Mouse (Mus musculus): ENCODE measurements around the gene Ly9. TPM values are rescaled to one million over a fixed set of nuclear protein-coding genes. Genes with fewer than 3 reads are reported as not detected.

Ly9 gene
- total RNA-seq (2021), result not detected

DNA sequence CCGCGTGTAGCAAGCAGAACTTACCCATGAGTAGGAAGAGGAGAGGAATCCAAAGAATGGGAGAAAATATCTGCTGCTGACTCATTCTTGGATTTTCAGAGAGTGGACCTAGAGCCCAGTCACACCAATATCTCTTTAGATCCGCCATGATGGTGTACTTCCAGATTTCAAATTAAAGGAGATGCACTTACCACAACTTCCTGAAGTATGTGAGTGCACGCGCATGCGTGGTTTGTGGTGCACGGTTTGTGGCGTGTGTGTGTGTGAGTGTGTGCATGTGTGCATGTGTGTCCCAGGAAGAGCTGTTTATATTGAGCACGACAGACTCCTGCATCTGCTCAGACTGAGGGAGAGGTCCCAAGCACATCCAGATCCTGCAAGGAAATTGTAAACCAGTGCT is at the start of gene Ly9:
TSS of gene Ly9 (minus strand) at position 235 of the 400 bp plus-strand sequence.
- intact Hi-C loops (cut with DNase I), result no loop called here
- no peak for DNase-seq (ENCODE audit: low spot score in 2 of 2)

DNA sequence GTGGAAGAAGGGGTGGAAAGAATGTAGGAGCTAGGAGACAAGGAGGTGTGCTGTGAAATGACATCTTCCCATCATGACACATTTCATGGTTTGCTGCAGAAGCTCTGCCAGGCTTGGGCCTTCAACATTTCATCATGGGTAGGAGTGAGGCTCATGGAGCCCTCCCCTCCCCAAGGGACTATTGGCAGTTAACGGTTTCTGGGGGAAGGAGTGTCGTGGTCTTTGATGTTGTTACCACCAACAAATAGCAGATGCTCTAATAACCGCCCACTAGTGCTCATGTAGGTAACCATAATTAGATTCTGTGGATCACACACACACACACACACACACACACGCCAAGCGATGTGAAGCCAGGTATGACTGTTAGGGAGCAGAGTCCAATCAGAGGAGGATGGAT is 45.5 kb upstream of the Ly9 start, which contains the start of gene Slamf7:
TSS of gene Slamf7 (minus strand) at position 302 of the 400 bp plus-strand sequence.
- intact Hi-C loops (cut with DNase I), result no loop called here
- DNase-seq (ENCODE audit: low spot score in 2 of 2), result no peak

DNA sequence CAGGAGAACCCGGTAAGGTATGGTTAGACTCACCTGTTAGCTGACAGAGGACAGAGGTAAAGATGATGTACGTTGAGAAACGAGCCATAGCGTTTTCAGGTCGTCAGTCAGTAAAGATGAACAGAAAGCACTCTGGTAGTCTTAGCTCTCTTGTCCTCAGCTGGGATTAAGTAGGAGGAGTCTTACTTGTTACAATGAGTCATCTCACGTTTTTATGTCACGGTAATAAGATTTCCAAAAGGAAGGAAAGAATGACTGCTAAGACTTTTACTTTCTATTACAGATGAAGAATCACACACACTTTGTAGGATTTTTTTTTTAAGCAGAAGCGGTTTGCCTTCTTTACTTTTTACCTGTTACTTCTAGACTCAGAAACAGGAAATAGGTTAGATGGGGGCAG is 41.6 kb upstream of the Ly9 start:
- intact Hi-C loops (cut with DNase I), result no loop called here
- no peak for DNase-seq (ENCODE audit: low spot score in 2 of 2)

DNA sequence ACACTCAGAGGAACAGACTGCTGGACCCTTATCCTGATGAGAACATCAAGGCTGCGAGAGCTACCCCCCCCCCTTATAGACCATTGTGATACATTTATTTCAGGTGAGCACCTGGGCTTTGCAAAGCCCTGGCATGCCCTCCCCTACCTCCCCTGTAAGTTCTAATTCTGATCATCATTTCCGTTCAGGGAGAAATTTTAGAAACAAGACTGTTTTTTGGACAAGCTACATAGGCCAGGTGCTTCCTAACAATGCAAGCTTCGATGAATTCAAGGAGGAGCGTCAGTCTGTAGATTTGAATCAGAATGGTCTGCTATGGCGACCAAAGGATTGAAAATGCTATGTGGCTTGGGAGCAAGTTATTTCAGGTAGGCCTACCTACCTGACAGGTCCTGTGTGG is 40.5 kb upstream of the Ly9 start:
- intact Hi-C loops (cut with DNase I), result no loop called here
- DNase-seq (ENCODE audit: low spot score in 2 of 2), result no peak

DNA sequence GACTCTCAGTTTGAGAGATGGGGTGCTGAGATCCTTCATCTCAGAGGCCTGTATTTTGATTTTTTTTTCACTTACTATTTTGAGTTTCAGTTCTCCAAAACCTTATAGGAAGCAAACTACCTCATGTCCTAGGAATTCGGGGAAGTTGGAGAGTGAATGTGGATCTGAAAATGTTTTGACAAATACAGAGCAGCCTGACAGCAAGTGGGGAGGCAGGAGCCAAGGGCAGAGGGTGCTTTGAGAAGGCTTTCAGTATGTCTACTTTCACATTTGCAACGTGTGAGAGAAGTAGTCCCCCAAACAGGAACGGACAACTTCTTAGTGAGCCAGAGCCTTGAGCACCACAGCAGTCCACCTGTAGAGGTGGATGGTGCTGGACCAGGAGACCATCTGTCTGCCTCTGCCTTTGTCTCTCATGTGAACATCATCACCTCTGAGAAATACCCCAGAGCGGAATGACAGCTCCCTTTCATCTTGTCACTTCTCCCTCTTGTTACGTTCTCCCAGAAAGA is 39.3 kb upstream of the Ly9 start:
- intact Hi-C loops (cut with DNase I), result no loop called here
- no peak for DNase-seq (ENCODE audit: low spot score in 2 of 2)

DNA sequence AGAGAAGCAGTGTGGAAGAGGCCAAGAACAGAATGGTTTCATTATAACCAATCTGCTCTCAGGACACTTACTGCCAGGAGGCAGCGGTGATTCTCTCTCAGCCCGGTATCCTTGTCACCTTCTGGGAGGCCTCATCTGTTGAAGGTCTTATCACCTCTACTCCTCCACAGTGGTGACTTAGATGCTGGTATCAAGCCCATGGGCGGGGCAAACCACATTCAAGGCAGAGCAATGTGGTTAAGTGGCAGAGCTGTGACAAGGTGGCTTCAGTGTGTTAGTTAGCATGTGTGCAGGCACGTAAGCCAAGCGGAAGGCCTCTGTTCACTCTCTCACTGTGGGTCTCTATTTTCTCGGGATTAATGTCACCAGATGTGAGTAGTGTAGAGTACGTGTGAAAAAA is 36.4 kb upstream of the Ly9 start:
- intact Hi-C loops (cut with DNase I), result no loop called here
- no peak for DNase-seq (ENCODE audit: low spot score in 2 of 2)

DNA sequence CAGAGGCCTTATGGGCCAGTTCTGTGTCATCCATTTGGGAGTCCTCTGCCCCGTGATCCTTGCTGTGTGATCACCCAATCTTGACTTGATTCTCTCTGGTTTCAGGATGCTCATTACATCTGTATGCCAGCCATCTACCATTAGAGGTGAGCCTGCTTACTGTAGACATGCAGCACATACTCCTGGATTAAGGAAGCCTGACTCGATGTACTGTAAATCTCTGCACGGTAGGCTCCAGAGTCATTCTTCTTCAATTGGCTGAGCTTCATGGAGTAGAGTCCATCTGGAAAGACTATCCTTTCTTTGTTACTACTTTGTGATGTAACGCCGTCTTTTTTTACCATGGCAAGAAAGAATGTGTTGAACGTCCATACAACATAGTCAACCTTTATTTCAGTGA is 33.6 kb upstream of the Ly9 start:
- no peak for DNase-seq (ENCODE audit: low spot score in 2 of 2)
- intact Hi-C loops (cut with DNase I), result no loop called here

DNA sequence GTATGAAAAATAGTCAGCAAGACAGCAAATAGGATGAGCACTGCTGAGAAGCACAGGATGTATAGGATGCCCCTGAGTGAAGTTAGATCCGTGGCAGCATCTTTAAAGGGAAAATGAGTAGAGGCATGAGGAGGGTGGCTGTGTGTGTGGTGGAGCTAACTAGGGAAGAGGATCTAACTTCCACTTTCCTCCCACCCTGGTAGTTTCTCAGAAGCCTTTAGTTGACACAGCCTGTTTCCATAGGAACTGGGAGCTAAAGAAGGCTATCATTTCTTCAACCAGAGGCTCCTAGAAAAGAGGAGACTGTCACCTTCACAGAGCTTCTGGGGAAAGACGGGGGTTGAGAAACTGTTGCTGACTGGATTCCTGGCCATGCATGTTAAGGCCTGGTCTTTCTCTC is 31.5 kb upstream of the Ly9 start:
- intact Hi-C loops (cut with DNase I), result no loop called here
- DNase-seq (ENCODE audit: low spot score in 2 of 2), result peak in 1 of 2 experiments; percentile 69

DNA sequence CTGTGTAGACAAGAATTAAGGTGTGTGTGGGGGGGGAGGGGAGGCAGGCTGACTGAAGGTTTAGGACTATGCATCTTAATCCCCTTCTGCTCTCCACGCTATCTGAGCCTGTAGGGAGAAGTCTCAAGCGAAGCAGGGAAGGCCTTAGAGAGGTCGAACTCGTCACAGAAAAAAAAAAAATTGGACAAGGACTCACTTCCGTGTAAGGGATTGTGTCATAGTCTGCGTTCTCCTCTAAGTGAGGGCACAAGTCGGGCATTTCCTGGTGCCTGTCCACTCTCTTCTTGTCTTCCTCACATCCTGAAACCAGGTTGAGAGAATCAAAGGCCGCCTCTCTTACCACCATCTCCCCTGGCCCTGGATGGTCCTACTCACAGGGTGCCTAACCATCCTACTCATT is 29.9 kb upstream of the Ly9 start:
- intact Hi-C loops (cut with DNase I), result no loop called here

DNA sequence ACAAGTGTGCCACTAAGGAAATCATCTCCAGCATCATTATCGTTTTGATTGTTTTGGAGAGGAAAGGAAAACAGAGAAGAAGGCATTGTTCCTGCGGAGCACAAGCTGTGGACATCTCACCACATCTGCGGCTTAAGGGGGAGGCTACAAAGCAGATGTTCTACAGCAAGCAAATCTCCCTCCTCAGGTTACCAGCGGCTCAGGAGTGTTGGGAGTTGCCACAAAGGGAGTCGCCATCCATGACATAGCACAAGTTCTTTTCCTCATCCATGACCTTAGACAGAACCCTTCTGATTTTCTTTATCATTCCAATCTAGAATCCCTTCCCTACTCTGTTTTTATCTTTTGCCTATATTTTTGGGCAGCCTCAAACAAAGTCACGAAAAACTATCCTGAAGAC is 28.5 kb upstream of the Ly9 start:
- intact Hi-C loops (cut with DNase I), result no loop called here
- DNase-seq (ENCODE audit: low spot score in 2 of 2), result no peak

More for the DNA sequence above, 29.9 kb upstream of the Ly9 start:
- no peak for DNase-seq (ENCODE audit: low spot score in 2 of 2)

DNA sequence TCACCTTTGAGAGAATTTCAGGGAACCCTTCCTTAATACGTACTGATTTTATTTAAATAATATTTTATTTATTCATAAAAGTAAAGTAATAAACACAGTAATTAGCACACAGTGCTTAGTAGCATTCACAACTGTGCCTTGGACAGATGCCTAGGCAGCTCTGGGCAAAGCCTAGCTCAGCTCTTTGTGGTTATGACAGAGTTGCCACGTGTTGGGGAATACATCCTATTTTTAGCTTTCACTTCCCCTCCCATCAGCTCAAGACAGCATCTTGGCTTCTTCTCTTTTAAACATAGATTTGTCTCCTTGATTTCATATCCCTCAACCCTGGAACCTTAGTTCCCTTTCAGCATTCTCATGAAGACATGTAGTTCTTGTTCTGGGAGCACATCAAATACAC is 24.2 kb upstream of the Ly9 start:
- DNase-seq (ENCODE audit: low spot score in 2 of 2), result peak; percentile 27 to 66
- intact Hi-C loops (cut with DNase I), result no loop called here

DNA sequence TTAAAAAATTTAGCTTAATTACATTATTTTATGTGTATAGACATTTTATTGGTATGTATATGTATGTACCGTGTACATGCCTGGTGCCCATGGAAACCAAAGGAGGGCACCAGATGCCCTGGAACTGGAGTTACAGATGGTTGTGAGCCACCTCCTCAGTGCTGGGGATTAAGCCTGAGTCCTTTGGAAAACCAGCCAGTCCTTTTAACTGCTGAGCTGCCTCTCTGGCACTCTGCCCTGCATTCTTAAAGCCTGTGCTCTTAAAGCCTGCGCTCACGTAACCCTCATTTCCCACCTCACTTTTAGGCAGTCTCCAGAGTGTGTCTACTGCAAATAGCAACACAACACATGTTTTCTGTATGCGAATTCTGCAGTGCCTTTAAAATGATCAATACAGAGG is 23.7 kb upstream of the Ly9 start:
- peak in 1 of 2 experiments; percentile 31 for DNase-seq (ENCODE audit: low spot score in 2 of 2)

DNA sequence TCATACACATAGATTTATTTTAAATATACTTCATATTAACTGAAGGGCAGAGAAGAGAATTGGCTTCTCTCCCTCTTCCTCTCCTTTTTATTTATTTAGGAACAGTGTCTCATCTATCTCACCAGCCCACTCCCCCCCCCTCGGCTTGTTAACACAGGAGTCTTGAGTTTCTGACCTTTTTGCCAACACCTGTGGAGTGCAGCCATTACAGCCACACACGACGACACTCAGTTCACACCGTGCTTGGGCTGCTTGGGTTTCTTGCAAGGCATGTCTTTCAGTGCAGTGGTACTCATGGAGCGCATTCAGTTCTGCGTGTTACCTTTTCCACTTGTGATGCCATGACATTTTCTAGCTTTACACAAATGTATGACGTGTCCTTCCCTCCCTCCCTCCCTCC is 22.8 kb upstream of the Ly9 start:
- intact Hi-C loops (cut with DNase I), result no loop called here
- DNase-seq (ENCODE audit: low spot score in 2 of 2), result no peak

More for the DNA sequence above, 23.7 kb upstream of the Ly9 start:
- intact Hi-C loops (cut with DNase I), result no loop called here

DNA sequence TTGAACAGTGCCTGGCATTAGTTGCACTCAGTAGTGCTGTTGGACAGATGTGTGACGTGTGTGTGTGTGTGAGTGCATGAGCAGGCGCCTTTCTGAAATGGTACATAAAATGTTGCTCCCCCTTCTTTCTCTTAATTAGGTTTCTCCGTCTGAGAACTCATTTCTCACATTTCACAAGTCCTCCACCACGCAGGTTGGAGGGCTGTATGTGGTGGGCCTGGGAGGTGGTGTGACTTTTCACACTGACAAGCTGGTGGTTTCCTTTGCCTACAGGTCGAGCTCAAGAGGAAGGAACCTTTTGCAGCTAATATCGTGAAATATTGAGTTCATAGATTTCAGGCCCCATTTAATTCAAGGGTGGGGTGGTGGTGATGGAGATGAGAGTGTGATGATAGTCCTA is 22.0 kb upstream of the Ly9 start:
- intact Hi-C loops (cut with DNase I), result no loop called here
- no peak for DNase-seq (ENCODE audit: low spot score in 2 of 2)

DNA sequence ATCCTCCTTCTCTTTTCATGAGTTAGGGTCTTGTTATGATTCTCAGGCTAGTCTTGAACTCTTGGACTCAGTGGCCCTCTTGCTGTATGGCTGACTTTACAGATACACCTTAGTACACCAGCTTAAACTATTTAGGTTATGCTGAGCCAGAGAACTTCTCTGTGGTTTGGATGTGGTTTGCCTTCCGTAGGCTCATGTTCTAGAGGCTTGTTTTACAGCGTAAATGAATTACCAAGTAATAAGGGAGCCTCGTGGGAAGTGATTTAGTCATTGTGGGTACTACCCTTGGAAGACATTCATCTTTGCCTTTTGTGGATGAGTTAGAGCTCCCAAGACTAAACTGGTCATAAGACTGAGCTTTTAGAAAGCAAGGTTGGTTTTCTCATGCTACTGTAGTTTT is 20.6 kb upstream of the Ly9 start:
- DNase-seq (ENCODE audit: low spot score in 2 of 2), result no peak
- intact Hi-C loops (cut with DNase I), result no loop called here

DNA sequence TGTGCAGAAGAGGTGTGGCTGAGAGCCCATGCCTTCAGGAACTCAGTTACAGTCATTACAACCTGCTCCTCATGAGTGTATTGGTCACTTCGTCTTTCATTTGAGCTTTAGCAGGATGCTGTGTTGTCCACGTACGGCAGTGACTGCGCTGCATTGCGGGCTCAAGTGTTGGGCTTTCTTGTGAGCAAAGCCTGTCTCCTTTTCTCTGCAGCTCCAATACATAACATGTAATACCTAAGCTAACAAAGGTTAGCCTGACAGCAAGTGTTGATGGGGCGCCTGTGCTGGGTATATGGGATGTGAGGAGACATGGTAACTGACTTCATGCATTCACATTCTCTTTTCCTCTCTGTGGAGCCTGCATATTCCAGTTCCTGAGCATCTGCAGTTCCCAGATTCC is 12.9 kb upstream of the Ly9 start:
- intact Hi-C loops (cut with DNase I), result no loop called here
- no peak for DNase-seq (ENCODE audit: low spot score in 2 of 2)

DNA sequence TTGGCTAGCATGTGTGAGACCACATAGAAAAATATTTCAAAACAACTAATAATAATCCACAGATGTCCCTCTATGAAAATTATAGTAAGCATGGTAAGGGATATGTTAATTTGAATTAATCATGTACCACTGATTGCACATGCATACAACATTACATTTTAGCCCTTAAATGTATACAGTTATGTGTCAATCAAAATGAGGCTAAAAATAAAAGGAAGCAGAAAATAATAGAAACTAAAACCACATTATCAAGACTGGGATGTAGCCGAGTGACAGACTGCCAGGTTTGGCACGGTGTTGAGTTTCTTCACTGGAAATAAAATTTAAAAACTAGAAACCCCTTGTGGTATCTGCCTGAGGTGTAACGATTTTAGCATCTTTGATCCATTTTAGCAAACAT is 12.4 kb upstream of the Ly9 start:
- no peak for DNase-seq (ENCODE audit: low spot score in 2 of 2)
- intact Hi-C loops (cut with DNase I), result no loop called here

DNA sequence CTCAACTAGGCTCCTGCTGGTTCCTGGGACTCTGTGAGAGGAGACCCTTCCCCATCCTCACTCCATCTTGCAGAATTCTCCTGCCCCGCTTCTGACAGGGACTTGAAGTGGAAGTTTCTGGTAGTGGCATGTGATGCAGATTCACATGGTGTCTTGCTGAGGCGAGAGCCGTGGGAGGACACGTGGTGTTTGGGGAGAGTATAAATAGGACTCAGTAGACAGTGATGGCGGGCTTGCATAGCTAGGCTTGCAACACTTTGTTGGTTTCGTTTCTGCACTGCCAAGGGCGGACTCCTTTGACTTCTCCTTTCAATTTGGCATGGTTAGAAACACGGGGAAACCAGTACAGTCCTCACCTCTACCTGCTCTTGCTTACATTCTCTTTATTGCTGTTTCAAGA is 11.8 kb upstream of the Ly9 start:
- DNase-seq (ENCODE audit: low spot score in 2 of 2), result peak; percentile 13 to 69
- intact Hi-C loops (cut with DNase I), result no loop called here

DNA sequence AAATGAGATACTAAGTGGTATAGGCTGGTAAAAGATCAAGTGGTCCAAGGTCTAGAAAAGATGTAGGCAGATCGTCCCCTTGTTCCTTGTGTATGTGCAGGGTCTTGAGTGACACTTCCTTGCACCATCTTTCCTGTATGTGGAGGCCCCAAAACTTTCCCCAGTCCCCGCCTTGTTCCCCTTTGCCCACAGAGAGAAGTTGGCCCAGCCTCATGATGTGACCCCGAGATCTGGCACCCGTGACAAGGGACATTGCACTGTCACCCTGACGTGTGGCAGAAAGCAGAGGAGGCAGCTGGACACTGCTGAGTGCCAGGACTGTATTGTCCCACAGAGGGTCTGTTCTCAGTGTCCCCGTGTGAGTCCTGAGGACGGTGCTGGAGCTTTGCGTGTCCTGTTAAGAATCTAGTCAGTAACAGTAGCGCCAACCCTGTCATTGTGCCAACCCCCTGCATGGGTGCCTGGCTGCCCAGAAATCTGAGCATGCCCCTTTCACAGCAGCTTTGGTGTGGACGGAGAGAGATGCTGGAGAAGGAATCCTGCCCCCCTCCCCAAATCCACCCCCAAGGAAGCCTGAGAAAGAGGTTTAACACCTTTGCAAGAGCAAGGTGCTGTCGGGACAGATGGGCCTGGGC is 9.8 kb upstream of the Ly9 start:
- intact Hi-C loops (cut with DNase I), result no loop called here
- no peak for DNase-seq (ENCODE audit: low spot score in 2 of 2)

DNA sequence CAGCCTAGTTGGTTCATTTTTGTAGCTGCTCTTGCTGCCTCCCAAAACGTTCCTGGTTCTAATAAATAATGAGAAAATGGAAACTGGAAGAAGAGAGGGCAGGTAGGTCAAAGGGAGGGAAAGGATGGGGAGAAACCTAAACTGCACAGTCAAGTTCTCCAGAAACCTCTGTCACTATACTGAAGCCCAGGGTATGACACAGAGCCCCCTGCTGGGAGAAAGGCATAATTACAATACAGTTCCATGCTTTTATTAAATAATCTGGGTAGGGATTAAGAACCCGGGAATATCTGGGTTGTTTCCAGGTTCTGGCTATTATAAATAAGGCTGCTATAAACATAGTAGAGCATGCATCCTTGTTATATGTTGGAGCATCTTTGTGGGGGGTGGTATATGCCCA is 6.8 kb upstream of the Ly9 start:
- intact Hi-C loops (cut with DNase I), result loop anchor here (5.0 kb wide), 1 partner anchor 43 kb away; no protein-coding TSS in a partner anchor
- DNase-seq (ENCODE audit: low spot score in 2 of 2), result no peak

DNA sequence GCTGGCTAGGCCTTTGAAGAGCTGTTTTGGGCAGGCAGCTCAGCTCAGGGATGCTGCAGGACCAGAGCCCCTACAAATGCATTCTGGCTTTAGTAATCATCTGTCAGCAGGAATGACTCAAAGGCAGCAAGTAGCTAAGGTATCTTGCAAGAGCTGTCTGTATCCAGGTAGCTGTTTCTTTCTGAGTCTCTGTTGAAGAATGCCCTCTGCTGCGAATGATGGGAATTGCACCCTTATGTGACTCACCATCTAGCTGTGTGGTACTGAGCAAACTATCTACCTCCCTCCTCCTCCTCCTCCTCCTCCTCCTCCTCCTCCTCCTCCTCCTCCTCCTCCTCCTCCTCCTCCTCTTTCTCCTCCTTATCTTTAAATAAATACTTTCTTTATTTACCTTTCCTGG is 3.6 kb upstream of the Ly9 start:
- intact Hi-C loops (cut with DNase I), result loop anchor here (5.0 kb wide), 1 partner anchor 47 kb away; no protein-coding TSS in a partner anchor
- no peak for DNase-seq (ENCODE audit: low spot score in 2 of 2)

DNA sequence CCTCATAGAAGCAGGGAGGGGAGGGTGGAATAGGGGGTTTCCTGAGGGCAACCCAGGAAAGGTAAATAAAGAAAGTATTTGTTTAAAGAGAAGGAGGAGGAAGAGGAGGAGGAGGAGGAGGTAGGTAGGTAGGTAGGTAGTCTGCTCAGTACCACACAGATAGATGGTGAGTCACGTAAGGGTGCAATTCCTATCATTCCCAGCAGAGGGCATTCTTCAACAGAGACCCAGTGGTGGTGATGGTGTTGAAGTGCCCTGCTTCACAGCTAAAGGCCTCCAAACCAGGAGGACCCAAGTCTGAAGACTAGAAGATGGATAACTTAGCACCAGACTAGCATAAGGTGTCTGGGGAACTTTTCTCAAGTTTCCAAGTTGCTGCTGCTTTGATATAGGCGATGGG is 2.8 kb upstream of the Ly9 start:
- intact Hi-C loops (cut with DNase I), result loop anchor here (5.0 kb wide), 1 partner anchor 47 kb away; no protein-coding TSS in a partner anchor

More for the DNA sequence above, 2.8 kb upstream of the Ly9 start:
- no peak for DNase-seq (ENCODE audit: low spot score in 2 of 2)
